Mouse (Mus musculus) heart, adult 18-20 months (tissue): Measurements from ENCODE around the gene Fzd9. TPM values are rescaled to one million over a fixed set of nuclear protein-coding genes. Genes with fewer than 3 reads are reported as not detected.
"Not testable (repeated sequence)": the region's sequence is repeated elsewhere in the genome, so short reads cannot be mapped to it uniquely, and the experiment has no call there.

Experiments used
- DNase-seq, 2 experiments: peaks; one replicate each; pipeline ENCODE4 v3.0.0; 2021 to 2022; ENCODE audit warnings: mixed read lengths in 1 of 2
- microRNA-seq, 2 experiments: library from miRNA; unstranded; fragments of <30 nt; microRNA quantifications; one replicate each; pipeline ENCODE4 v1.2.0; 2022
- total RNA-seq, 2 experiments: library from RNA; stranded (reverse); gene quantifications; 2 replicates each; pipeline ENCODE4 v1.2.3; 2021

Fzd9 gene
- total RNA-seq, 2 experiments from 2014 or later: 1.6 to 2.2 TPM

DNA sequence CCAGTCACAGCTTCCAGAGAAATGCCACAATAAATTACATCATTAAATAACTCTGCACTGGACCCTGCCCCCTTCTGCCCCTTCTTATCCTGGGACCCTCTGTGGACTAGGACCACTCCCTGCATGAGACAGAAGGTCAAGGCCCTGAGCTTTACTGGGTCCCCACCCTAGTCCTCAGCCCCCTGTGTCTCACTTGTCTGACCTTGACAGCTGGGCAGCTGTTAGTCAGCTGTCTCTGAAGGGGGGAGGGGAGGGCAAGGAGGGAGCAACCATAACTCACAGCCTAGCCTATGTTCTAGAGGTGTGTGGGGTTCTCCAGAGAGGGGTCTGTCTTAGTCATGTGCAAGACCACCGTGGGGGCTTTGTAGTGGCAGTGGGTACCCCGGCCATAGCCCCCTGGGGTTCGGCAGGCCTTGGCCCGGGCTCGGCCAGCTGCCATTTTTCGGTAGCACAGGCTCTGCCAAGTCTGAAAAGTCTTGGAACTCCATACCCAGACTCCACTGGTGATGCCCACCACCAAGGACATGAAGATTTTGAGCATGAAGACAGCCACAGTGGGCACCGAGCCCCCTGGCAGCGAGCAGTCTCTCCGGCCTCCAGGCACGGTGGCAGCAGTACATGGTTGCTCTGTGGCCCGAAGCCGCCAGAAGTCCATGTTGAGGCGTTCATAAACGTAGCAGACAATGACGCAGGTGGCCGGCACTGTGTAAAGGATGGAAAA lies 1.9 kb downstream of the Fzd9 start:
- no peak for DNase-seq

- DNase-seq: no peak
Observed at GRCm38 (mm10) chr5:135247337-135247736, 3.7 kb downstream of the Fzd9 start.

DNA sequence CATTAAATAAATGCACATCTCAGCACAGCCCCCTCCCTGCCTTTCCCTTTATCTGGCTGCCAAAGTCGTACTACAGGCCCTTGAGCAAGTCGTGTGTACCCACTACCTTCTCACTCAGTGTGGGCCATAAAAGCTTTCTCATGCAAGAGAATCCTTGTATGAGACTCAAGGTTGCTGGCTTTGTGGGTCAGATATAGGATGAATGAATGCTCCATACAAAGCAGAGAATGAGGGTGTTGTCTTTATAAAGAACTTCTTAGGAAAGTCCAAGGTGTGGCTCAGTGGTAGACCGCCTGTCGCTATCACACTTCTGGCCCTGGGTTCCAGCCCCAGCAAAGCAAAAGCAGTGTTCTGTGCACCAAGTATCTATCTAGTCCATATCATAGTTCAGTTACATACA lies 4.5 kb downstream of the Fzd9 start:
- DNase-seq: no peak

GRCm38 (mm10) chr5:135243166-135243565 lies 7.9 kb downstream of the Fzd9 start:
- no peak for DNase-seq

DNA sequence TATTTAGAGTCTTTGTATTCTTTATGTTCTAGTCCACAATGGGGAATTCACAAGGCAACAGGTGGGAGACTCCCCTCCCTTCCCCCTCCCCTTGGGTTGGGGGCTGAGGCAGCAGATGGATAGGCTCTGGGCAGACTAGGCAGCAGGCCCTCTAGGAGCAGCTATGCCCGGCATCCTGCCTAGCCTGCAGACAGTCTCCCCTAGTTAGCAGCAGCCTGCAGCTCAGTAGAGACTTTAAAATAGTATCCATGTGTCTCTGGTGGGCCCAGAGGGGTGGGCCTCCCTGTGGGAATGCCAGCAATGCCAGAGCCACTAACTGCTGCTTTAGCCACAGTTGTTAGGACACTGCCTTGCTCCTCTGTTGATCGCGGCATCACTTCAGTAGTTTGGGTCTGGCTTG lies 8.4 kb downstream of the Fzd9 start:
- no peak for DNase-seq

DNA sequence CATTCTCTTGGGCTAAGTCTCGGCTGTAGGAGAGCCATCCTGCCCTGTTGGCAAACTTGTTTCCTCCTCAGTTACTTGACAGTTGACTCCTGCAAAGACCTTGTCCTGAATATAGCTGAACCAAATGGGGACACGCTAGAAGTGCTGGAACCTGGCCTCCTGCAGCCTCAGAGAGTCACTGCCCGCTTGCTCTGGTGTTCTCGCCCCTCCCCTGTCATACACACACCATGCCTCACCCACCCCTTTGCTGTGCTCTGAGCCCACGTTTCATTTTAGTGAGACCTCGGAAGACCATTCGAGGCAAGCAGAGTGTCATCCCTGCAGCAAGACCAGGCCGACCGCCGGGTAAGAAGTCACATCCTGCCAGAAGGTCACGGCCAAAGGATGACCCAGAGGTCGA lies 8.9 kb downstream of the Fzd9 start:
- DNase-seq: no peak

DNA sequence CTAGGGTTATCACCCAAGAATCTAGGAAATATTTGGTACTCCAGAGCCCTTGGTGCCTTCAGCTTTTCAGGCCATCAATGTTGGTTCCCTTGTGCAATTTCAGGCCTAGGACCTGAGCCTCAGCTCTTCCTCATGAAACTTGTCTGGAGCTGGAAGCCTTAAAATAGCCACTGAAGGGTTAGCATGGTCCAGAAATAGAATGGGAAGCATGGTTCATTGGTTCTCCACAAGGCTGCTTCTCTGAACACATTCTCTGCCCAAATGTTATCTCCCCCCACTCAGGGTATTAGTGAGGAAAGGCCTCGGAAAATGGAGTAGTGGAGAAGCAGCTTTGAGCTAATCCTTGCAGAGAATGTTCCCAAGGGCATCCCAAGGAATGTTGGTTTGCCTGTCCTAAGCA lies 9.6 kb downstream of the Fzd9 start:
- DNase-seq: no peak

- DNase-seq: no peak
Observed at GRCm38 (mm10) chr5:135238832-135239231, 12.2 kb downstream of the Fzd9 start.

DNA sequence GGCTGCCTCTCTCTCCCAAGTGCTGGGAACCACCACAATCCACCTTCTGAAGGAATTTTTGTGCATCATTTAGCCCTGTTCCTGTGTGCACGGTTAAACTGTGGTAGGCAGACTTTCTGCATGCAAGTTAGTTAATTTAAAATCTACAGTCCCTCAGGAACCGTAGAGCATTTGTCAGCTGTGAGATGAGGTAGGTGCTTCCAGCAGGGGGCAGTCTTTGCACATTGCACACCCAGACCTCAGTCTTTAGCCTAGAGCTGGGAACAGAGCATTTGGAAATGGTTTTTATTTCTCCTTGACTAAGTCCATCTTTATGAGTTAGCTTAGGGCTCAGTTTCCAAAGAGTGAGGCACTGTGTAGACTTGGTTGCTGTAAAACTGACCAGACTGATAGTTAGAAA lies 14.5 kb downstream of the Fzd9 start:
- peak; percentile 48 to 77 for DNase-seq

GRCm38 (mm10) chr5:135233166-135233920 lies 17.7 kb downstream of the Fzd9 start:
- DNase-seq: peak in 1 of 2 experiments; percentile 23

- DNase-seq: no peak
Observed at GRCm38 (mm10) chr5:135230186-135230585, 20.8 kb downstream of the Fzd9 start.

DNA sequence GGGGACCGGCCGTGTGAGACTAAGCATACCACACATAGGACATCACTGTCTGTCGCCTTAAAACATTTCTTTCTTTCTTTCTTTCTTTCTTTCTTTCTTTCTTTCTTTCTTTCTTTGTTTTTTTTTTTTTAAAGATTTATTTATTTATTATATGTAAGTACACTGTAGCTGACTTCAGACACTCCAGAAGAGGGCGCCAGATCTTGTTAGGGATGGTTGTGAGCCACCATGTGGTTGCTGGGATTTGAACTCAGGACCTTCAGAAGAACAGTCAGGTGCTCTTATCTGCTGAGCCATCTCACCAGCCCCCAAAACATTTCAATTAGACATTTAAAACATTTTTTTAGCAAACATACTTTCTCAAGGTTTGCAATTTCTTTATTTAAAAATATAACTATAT lies 25.2 kb downstream of the Fzd9 start:
- not testable (repeated sequence) for DNase-seq

DNA sequence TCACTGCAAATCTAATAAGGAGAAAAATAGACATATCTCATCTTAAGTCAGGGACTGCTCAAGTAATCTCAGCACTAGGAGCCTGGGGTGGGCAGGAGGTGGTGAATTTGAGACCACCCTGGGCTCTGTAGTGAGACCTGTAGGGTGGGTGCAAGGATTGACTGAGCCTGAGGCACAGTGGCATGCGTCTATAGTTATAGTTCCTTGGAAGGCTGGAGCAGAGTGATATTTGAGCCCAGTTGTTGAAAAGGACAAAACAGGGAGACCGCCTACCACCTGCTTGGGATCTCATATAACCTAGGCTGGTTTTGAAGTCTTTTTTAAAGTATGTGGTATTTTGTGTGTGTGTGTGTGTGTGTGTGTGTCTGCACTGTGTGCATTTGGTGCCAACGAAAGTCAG lies 26.9 kb downstream of the Fzd9 start:
- DNase-seq: no peak

- no peak for DNase-seq
Observed at GRCm38 (mm10) chr5:135222066-135222465, 29.0 kb downstream of the Fzd9 start.

DNA sequence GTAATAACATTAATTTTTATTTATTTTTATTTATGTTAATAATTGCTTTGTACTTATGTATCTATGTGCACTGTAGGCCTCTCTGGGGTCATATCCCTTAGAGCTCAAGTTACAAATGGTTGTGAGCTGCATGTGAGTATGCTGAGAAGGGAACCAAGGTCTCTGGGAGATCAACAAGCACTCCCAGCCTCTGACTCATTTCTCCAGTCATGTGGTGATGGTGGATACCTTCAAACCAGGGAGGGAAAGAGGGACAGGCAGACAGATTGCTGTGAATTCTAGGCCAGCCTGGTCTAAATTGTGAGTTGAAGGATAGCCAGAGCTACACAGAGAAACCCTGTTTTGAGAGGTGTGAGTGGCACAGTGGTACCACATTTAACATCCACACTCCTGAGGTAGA lies 30.1 kb downstream of the Fzd9 start:
- no peak for DNase-seq

- no peak for DNase-seq
Observed at GRCm38 (mm10) chr5:135216871-135217270, 34.2 kb downstream of the Fzd9 start.

DNA sequence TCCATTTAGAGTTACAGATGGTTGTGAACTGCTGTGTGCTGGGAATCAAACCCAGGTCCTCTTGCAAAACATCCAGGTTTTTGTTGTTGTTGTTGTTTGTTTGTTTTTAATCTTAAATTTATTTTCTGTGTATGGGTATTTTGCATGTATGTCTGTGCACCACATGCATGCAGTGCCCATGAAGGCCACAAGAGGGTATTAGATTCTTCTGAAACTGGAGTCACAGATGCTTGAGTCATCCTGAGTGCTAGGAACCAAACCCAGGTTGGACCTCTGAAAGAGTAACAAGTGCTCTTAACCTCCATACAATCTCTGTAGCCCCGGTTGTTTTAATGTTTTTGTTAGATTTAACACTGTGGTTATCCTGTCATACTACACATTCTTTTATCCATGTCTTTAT lies 42.8 kb downstream of the Fzd9 start:
- no peak for DNase-seq

- DNase-seq: peak; percentile 49 to 66
Observed at GRCm38 (mm10) chr5:135202763-135203162, 48.3 kb downstream of the Fzd9 start.

Small RNAs within 50 kb of the gene (microRNA-seq; reads per million reads assigned to microRNA genes)
- gene Gm25315: 0 reads per million in 2 experiments

Other genes with a start within 250 kb of the Fzd9 start
- gene Abhd11, start 242.1 kb downstream of the Fzd9 start, total RNA-seq: 10 to 100 TPM; 67.1 to 69.4 TPM
- 1 to 10 TPM; 1.0 to 1.5 TPM for gene Stx1a, start 227.7 kb downstream of the Fzd9 start, total RNA-seq
- 10 to 100 TPM; 38.4 to 44.3 TPM for gene Dnajc30, start 187.0 kb downstream of the Fzd9 start, total RNA-seq
- 10 to 100 TPM; 22.5 to 25.0 TPM for gene Bud23, start 186.3 kb downstream of the Fzd9 start, total RNA-seq
- under 1 TPM; 0.17 to 0.36 TPM for gene Vps37d, start 173.0 kb downstream of the Fzd9 start, total RNA-seq
- 10 to 100 TPM; 14.1 to 26.6 TPM for gene Mlxipl, start 161.3 kb downstream of the Fzd9 start, total RNA-seq
- 10 to 100 TPM in 1 of 2 experiments, 1 to 10 TPM in 1; 9.5 to 11.3 TPM for gene Tbl2, start 101.6 kb downstream of the Fzd9 start, total RNA-seq
- gene Bcl7b, start 82.9 kb downstream of the Fzd9 start, total RNA-seq: 10 to 100 TPM; 47.0 to 47.8 TPM
- gene Baz1b, start 64.0 kb downstream of the Fzd9 start, total RNA-seq: 10 to 100 TPM; 39.2 to 43.7 TPM
- gene Fkbp6, start 98.8 kb upstream of the Fzd9 start, total RNA-seq: under 1 TPM; 0.36 to 0.57 TPM
- under 1 TPM in 1 of 2 experiments, not detected in 1; 0.40 TPM for gene Trim50, start 102.1 kb upstream of the Fzd9 start, total RNA-seq
- 10 to 100 TPM; 17.1 TPM for gene Nsun5, start 118.7 kb upstream of the Fzd9 start, total RNA-seq
- gene Pom121, start 143.3 kb upstream of the Fzd9 start, total RNA-seq: 10 to 100 TPM; 11.4 to 12.4 TPM